Mouse (Mus musculus): ENCODE results near the gene Prps1. TPM values are rescaled to one million over a fixed set of nuclear protein-coding genes. Genes with fewer than 3 reads are reported as not detected.

The Prps1 gene
- polyA plus RNA-seq (2016; fragmentation: Nextera tagmentation; extraction: Ambion mirVana), result 95.7 and 111 TPM in 2 replicates

DNA sequence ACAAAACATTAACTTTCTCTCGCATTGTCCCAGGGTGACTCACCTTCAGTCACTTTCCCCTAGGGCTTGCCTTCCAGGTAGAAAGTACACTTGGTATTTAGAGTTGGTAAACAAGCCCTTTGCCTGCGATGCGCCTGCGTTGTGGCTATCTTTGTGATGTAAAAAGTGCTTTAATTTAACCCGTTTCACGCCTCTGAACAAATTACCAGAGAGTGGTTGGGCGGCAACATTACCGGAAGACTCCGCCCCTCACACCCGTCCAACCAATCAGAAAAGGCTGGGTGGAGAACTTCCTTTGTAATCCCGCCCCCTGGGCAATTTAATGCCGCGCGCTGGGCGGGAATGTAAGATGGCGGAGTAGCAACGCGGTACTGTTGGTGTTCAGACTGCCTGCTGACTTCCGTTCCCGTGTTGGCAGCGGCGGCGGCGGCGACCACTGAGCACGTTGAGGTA, at the start of gene Prps1:
TSS of gene Prps1 (plus strand) at position 335 of the 453 bp plus-strand sequence.
- Histone ChIP-seq H3K4me3 (peak within 1 kb of the TSS; percentile 64), H3K4me1 (0 out of 2 replicates have a peak, but pooled peaks cover 3% of the 10 kb centered on the region), H3K36me3 (no peaks in the 10 kb centered on the region), H3K27me3 (ENCODE audit: low read depth, poor library complexity, severe bottlenecking) (peaks cover 75% of the 10 kb centered on the region), H3K9me3 (replicated peaks) (no peaks in the 10 kb centered on the region), H3K27ac (peak within 1 kb of the TSS; percentile 86)
- 4% methylated on average over 26 of the region's 26 CpGs for WGBS
- DNase-seq (ENCODE audit: low spot score), result peak; percentile 82

GRCm38 (mm10) chrX:140407593-140407992, 48.8 kb upstream of the Prps1 start:
- no peak for DNase-seq (ENCODE audit: low spot score)
- 82% methylated on average over 5 of the region's 5 CpGs for WGBS
- Histone ChIP-seq H3K4me1 (no peaks in the 10 kb centered on the region), H3K36me3 (no peaks in the 10 kb centered on the region), H3K9me3 (replicated peaks) (no peaks in the 10 kb centered on the region), H3K4me3 (no peak overlapping the region), H3K27ac (no peak overlapping the region), H3K27me3 (ENCODE audit: low read depth, poor library complexity, severe bottlenecking) (peaks cover 91% of the 10 kb centered on the region)

GRCm38 (mm10) chrX:140418467-140418866, 37.9 kb upstream of the Prps1 start:
- DNase-seq (ENCODE audit: low spot score), result no peak
- H3K4me3 ChIP-seq, result no peak overlapping the region
- H3K27ac ChIP-seq, result no peak overlapping the region
- H3K4me1 ChIP-seq, result no peaks in the 10 kb centered on the region
- no peaks in the 10 kb centered on the region for H3K36me3 ChIP-seq
- H3K9me3 ChIP-seq (replicated peaks), result no peaks in the 10 kb centered on the region
- H3K27me3 ChIP-seq (ENCODE audit: low read depth, poor library complexity, severe bottlenecking), result peaks cover 87% of the 10 kb centered on the region
- WGBS, result 89% methylated on average over 4 of the region's 4 CpGs

DNA sequence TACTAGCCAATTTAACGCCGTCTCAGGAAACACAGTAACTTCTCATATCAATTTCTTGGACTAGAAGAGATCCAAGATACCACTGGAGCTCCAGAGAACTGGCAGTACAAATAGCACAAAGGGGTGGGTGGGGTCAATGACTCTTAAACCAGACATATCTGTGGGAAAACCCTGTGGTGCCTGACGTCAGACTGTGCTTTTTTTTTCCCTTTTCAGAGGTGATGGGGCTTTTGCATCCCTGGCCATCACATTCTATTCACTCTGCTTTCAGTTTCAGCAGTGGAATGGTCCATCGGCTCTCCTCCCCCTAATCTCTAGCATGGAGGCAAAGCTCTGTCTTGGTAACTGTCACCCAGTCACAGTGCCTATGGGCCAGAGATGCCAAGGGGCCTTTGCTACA, 29.3 kb upstream of the Prps1 start:
- DNase-seq (ENCODE audit: low spot score), result no peak
- Histone ChIP-seq H3K27ac (no peak overlapping the region), H3K36me3 (no peaks in the 10 kb centered on the region), H3K4me1 (no peaks in the 10 kb centered on the region), H3K9me3 (replicated peaks) (no peaks in the 10 kb centered on the region), H3K4me3 (no peak overlapping the region), H3K27me3 (ENCODE audit: low read depth, poor library complexity, severe bottlenecking) (peaks cover 65% of the 10 kb centered on the region)
- WGBS, result 87% methylated on average over 4 of the region's 4 CpGs

DNA sequence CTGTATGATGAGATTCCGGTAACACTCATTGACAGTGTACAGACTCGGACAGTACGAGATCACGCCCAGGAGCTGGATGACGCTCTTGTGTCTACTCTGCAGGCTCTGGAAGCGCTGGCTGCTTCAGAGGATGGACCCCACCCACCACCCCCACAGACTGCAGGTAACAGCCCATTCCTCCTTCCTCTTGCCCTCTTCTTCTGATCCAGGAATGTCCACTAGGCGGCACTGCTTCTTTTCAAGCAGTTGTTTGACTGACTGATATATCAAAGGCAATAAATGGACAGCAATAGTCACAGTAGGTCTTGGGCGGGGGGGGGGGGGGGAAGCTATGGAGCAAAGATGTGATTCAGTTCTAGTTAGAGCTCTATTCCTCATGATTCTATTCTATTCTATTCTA, 28.2 kb upstream of the Prps1 start:
- H3K27me3 ChIP-seq (ENCODE audit: low read depth, poor library complexity, severe bottlenecking), result peaks cover 73% of the 10 kb centered on the region

DNA sequence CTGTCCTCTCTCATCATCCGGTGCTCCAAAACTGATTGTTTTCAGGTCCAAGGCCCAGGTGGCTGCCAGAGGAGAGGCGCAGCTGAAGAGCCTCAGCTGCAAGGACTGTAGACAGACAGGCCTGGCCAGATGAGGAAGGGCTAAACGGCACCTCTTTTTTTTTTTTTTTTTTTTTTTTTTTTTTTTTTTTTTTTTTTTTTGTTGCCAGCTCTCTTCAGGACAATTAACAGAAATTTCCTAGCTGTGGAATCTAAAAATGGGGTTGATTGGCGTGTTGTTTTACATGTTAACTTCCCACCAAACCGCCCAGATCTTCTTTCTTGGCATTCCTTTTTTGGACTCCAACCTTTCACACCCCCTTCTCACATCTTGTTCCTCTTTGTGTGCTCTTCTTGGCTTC, 26.4 kb upstream of the Prps1 start:
- no peak overlapping the region for H3K4me3 ChIP-seq
- no peak for DNase-seq (ENCODE audit: low spot score)
- peaks cover 80% of the 10 kb centered on the region for H3K27me3 ChIP-seq (ENCODE audit: low read depth, poor library complexity, severe bottlenecking)
- H3K36me3 ChIP-seq, result no peaks in the 10 kb centered on the region
- H3K27ac ChIP-seq, result no peak overlapping the region
- no peaks in the 10 kb centered on the region for H3K9me3 ChIP-seq (replicated peaks)
- H3K4me1 ChIP-seq, result no peaks in the 10 kb centered on the region
- WGBS, result 72% methylated on average over 5 of the region's 5 CpGs

More for the DNA sequence above, 28.2 kb upstream of the Prps1 start:
- Histone ChIP-seq H3K36me3 (no peaks in the 10 kb centered on the region), H3K27ac (no peak overlapping the region), H3K4me3 (no peak overlapping the region), H3K4me1 (no peaks in the 10 kb centered on the region), H3K9me3 (replicated peaks) (no peaks in the 10 kb centered on the region)
- 66% methylated on average over 8 of the region's 8 CpGs for WGBS
- no peak for DNase-seq (ENCODE audit: low spot score)

DNA sequence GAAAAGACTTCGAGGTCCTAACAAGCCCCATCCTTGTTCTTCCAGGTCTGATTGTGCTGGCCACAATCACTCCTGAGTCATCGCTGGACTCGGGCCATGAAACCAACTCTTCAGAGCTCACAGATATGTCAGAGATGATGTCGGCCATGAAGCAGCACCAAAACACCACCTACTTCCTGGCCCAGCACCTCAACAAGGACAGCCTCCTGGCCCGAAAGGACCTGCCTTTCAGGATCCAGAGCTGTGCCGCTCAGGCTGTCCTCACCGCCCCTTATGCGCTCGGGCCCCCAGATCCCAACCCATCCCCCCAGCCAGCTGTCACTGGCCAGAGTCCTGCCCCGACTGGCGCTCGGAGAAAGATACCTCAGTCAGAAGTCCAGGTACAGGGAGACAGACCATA, 25.9 kb upstream of the Prps1 start:
- Histone ChIP-seq H3K36me3 (no peaks in the 10 kb centered on the region), H3K27me3 (ENCODE audit: low read depth, poor library complexity, severe bottlenecking) (peaks cover 81% of the 10 kb centered on the region), H3K27ac (no peak overlapping the region), H3K4me1 (no peaks in the 10 kb centered on the region), H3K4me3 (no peak overlapping the region), H3K9me3 (replicated peaks) (no peaks in the 10 kb centered on the region)
- 86% methylated on average over 12 of the region's 12 CpGs for WGBS
- no peak for DNase-seq (ENCODE audit: low spot score)

DNA sequence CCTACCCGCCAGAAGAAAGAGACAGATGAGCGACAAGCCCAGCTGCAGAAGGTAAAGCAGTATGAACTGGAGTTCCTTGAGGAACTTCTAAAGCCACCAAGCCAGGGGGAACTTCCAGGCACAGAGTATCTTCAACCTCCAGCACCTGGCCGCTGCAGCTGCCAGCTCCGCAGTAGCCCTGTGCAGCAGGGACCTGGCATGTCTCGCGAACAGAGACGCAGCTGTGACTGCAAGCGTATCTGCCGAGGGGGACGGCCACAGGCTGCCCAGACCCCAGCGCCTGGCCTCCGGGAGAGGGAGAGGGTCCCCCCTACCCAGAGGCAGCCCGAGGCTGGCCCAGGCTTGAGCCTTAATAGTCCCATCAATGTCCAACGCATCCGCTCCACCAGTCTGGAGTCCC, 24.4 kb upstream of the Prps1 start:
- Histone ChIP-seq H3K9me3 (replicated peaks) (no peaks in the 10 kb centered on the region), H3K27me3 (ENCODE audit: low read depth, poor library complexity, severe bottlenecking) (peaks cover 82% of the 10 kb centered on the region), H3K36me3 (no peaks in the 10 kb centered on the region), H3K27ac (no peak overlapping the region), H3K4me1 (no peaks in the 10 kb centered on the region), H3K4me3 (no peak overlapping the region)
- no peak for DNase-seq (ENCODE audit: low spot score)
- WGBS, result 87% methylated on average over 15 of the region's 15 CpGs

- WGBS, result 92% methylated on average over 11 of the region's 11 CpGs
- peaks cover 83% of the 10 kb centered on the region for H3K27me3 ChIP-seq (ENCODE audit: low read depth, poor library complexity, severe bottlenecking)
Observed at GRCm38 (mm10) chrX:140432786-140433185, 23.6 kb upstream of the Prps1 start.

GRCm38 (mm10) chrX:140437906-140438305, 18.5 kb upstream of the Prps1 start:
- no peak overlapping the region for H3K27ac ChIP-seq
- no peaks in the 10 kb centered on the region for H3K36me3 ChIP-seq
- no peak for DNase-seq (ENCODE audit: low spot score)
- no peak overlapping the region for H3K4me3 ChIP-seq
- H3K27me3 ChIP-seq (ENCODE audit: low read depth, poor library complexity, severe bottlenecking), result peaks cover 97% of the 10 kb centered on the region
- no peaks in the 10 kb centered on the region for H3K9me3 ChIP-seq (replicated peaks)
- no peaks in the 10 kb centered on the region for H3K4me1 ChIP-seq

More at GRCm38 (mm10) chrX:140432786-140433185, 23.6 kb upstream of the Prps1 start:
- Histone ChIP-seq H3K36me3 (no peaks in the 10 kb centered on the region), H3K4me1 (no peaks in the 10 kb centered on the region), H3K4me3 (no peak overlapping the region), H3K27ac (no peak overlapping the region), H3K9me3 (replicated peaks) (no peaks in the 10 kb centered on the region)
- no peak for DNase-seq (ENCODE audit: low spot score)

DNA sequence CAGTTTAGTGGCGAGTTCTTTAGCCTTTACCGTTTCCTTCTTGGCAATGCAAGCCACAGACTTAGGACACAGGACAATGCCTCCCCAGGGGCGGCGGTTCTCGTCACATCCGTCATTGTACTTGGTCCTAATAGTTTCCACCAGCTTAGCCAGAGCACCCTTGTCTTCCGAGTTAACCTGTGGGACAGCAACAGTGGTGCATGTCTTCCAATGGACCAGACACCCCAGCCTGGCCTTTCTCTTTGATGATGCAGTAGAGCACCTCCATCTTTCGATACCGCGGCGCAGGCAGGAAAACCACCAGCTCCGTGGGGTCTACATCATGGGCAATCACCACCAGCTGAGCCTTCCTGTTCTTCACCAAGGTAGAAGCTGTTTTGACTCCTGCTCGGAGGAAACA, 10.9 kb upstream of the Prps1 start:
- no peak for DNase-seq (ENCODE audit: low spot score)
- Histone ChIP-seq H3K4me1 (no peaks in the 10 kb centered on the region), H3K4me3 (no peak overlapping the region), H3K9me3 (replicated peaks) (no peaks in the 10 kb centered on the region), H3K27me3 (ENCODE audit: low read depth, poor library complexity, severe bottlenecking) (peaks cover 86% of the 10 kb centered on the region), H3K36me3 (no peaks in the 10 kb centered on the region), H3K27ac (no peak overlapping the region)
- 81% methylated on average over 13 of the region's 13 CpGs for WGBS

DNA sequence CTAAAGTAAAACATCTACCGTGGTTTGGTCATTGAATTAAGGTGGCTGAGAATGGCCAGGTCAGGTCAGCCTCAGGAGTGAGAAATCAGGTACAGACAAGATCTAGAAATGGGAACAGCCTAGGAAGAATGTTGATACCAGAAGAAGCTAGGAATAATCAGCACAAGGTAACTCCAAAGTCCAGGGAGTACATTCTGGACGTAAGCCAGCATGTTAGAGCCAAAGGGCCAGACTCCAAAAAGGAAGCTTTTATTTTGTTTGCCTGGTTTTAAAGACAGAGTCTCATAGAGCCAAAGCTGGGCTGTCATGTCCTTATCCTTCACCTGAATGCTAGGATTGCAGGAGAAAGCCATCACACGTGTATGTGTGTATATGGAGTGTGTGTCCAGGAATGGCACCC, 6.3 kb upstream of the Prps1 start:
- H3K27me3 ChIP-seq (ENCODE audit: low read depth, poor library complexity, severe bottlenecking), result peaks cover 84% of the 10 kb centered on the region
- WGBS, result 87% methylated on average over 3 of the region's 3 CpGs
- H3K27ac ChIP-seq, result no peak overlapping the region
- H3K4me3 ChIP-seq, result no peak overlapping the region
- no peaks in the 10 kb centered on the region for H3K9me3 ChIP-seq (replicated peaks)
- no peaks in the 10 kb centered on the region for H3K36me3 ChIP-seq
- no peaks in the 10 kb centered on the region for H3K4me1 ChIP-seq
- DNase-seq (ENCODE audit: low spot score), result no peak

GRCm38 (mm10) chrX:140456751-140457491, 508 bp downstream of the Prps1 start:
- peaks cover 69% of the 10 kb centered on the region for H3K27me3 ChIP-seq (ENCODE audit: low read depth, poor library complexity, severe bottlenecking)
- 0 out of 2 replicates have a peak, but pooled peaks cover 3% of the 10 kb centered on the region for H3K4me1 ChIP-seq
- DNase-seq (ENCODE audit: low spot score), result peak; percentile 60
- 10% methylated on average over 39 of the region's 39 CpGs for WGBS
- no peaks in the 10 kb centered on the region for H3K36me3 ChIP-seq
- H3K9me3 ChIP-seq (replicated peaks), result no peaks in the 10 kb centered on the region
- H3K4me3 ChIP-seq, result peak overlapping the region; percentile 64
- H3K27ac ChIP-seq, result peak overlapping the region; percentile 86

Data from limb, embryonic 10.5 days (tissue).